8 mouse cellular contexts compared by ENCODE assay signal in the genomic region with DNA sequence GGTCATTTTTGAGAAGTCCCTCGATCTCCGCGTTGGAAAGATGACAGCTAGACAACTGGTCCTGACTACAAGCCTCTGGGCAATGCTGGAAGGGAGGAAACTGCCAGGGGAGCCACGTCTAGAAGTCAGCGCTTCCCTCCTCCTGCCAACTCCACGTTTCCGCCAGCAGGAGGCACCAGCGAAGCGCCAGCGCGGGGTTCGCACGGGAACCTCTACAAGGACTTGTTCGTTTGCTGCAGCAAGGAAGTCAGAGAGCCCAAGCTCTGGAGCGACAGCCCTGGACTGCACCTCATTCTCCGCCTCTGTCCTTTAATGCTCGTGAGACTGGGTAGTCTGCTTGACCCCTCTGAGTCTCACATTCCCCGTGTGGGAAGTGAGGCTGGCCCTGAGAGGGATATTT. TPM values are rescaled to one million over a fixed set of nuclear protein-coding genes. Genes with fewer than 3 reads are reported as not detected.
DNase-seq lines count a peak whose midpoint lies in the region; ATAC-seq and TF ChIP-seq lines count a peak whose summit lies in the region.

No protein-coding gene starts in this region.

- no peak overlapping the region for H3K4me2 ChIP-seq in hindbrain, embryonic 15.5 days

- no peaks in the 10 kb centered on the region for H3K36me3 ChIP-seq in hindbrain, embryonic 15.5 days

- H3K4me1 ChIP-seq in hindbrain, embryonic 15.5 days (replicated peaks), result peaks cover 15% of the 10 kb centered on the region

- H3K9me3 ChIP-seq in hindbrain, embryonic 15.5 days, result no peaks in the 10 kb centered on the region

- no peak overlapping the region for H3K27ac ChIP-seq in hindbrain, embryonic 15.5 days (replicated peaks)
- H3K27ac ChIP-seq in left cerebral cortex, adult 2 months, result no peak overlapping the region

- TF ChIP-seq CTCF in left cerebral cortex, adult 2 months (IDR thresholded peaks at IDR 0.05), result peak; percentile 87

- no peak overlapping the region for H3K9ac ChIP-seq in hindbrain, embryonic 15.5 days

- ATAC-seq in hindbrain, embryonic 15.5 days (ENCODE audit: low FRiP score, low read depth), result peak; percentile 73; the same call in 1 of the 2 replicates
- ATAC-seq in megakaryocyte, adult 5-6 weeks (ENCODE audit: poor library complexity, severe bottlenecking), result peak; percentile 85

- no peaks in the 10 kb centered on the region for H3K27me3 ChIP-seq in hindbrain, embryonic 15.5 days

- intact Hi-C loops in left cerebral cortex, adult 2 months (cut with DNase I), result loop anchor here (1.0 to 2.0 kb wide), 2 partner anchors 79 to 90 kb away; no protein-coding TSS in a partner anchor

- whole genome bisulfite sequencing in hindbrain, embryonic 15.5 days, result 3% methylated on average over 18 of the region's 18 CpGs

- no peak overlapping the region for H3K4me3 ChIP-seq in hindbrain, embryonic 15.5 days
- H3K4me3 ChIP-seq in left cerebral cortex, adult 2 months, result no peak overlapping the region

- DNase-seq in ZHBTc4 (ENCODE audit: low read depth, low spot score), result peak; percentile 81
- peak; percentile 54 to 63 for DNase-seq in cerebellum, postnatal 36 days
- peak; percentile 76 for DNase-seq in gastrocnemius, adult 18-20 months (ENCODE audit: low spot score)
- DNase-seq in left cerebral cortex, adult 2 months (ENCODE audit: extremely low spot score in 1 of 2, low spot score in 2 of 2), result peak; percentile 73 to 74
- DNase-seq in right cerebral cortex, postnatal 10 days (ENCODE audit: low spot score in 2 of 2), result peak; percentile 73 to 83
- peak; percentile 74 for DNase-seq in urinary bladder, postnatal 25 days (ENCODE audit: low spot score)

RNA-seq across cellular contexts. Expression of a gene that starts 16.7 kb away (rescaled TPM):
- 100 to 1,000 TPM; 249 to 252 TPM for total RNA-seq in gastrocnemius, adult 18-20 months (2021)
- polyA plus RNA-seq in hindbrain, embryonic 15.5 days (2015; fragmentation: Nextera tagmentation; extraction: Ambion mirVana), result 257 and 270 TPM in 2 replicates
- 100 to 1,000 TPM; 271 to 308 TPM for total RNA-seq in left cerebral cortex, adult 2 months (2021)
- 1,014 and 1,023 TPM in 2 replicates for total RNA-seq in megakaryocyte, adult 5-6 weeks (2015)
- 540 and 557 TPM in 2 replicates for total RNA-seq in megakaryocyte, adult 5-6 weeks (2017)

RNA-seq across cellular contexts. Expression of a gene that starts 48.4 kb away (rescaled TPM):
- total RNA-seq in gastrocnemius, adult 18-20 months (2021), result 10 to 100 TPM; 62.0 to 62.3 TPM
- polyA plus RNA-seq in hindbrain, embryonic 15.5 days (2015; fragmentation: Nextera tagmentation; extraction: Ambion mirVana), result 26.9 and 27.2 TPM in 2 replicates
- 10 to 100 TPM; 25.7 to 26.8 TPM for total RNA-seq in left cerebral cortex, adult 2 months (2021)
- 61.0 and 62.7 TPM in 2 replicates for total RNA-seq in megakaryocyte, adult 5-6 weeks (2015)
- total RNA-seq in megakaryocyte, adult 5-6 weeks (2017), result 63.0 and 68.6 TPM in 2 replicates
